Mouse (Mus musculus) layer of hippocampus, adult 2 months (tissue): ENCODE data around the gene Gsdma3. TPM values are rescaled to one million over a fixed set of nuclear protein-coding genes. Genes with fewer than 3 reads are reported as not detected.
"Not testable (repeated sequence)": the region's sequence is repeated elsewhere in the genome, so short reads cannot be mapped to it uniquely, and the experiment has no call there.

Experiments used
- DNase-seq, 2 experiments: peaks; one replicate each; pipeline ENCODE4 v3.0.0; 2022; ENCODE audit warnings: low spot score in 2 of 2
- H3K27ac ChIP-seq: fragments of 200-600 bp; 2 replicates; pipeline ENCODE4 v1.8.1; 2022
- H3K4me3 ChIP-seq: fragments of 200-600 bp; 2 replicates; pipeline ENCODE4 v1.8.1; 2022; ENCODE audit warnings: mild to moderate bottlenecking
- CTCF ChIP-seq: fragments of 200-600 bp; conservative IDR thresholded peaks from 2 replicates; pipeline ENCODE4 v1.8.1; 2022; ENCODE audit warnings: antibody characterized with exemption, mild to moderate bottlenecking, moderate library complexity
- total RNA-seq, 2 experiments: library from RNA; stranded (reverse); gene quantifications; 2 replicates each; pipeline ENCODE4 v1.2.3; 2021

Gene Gsdma3
- total RNA-seq, 2 experiments from 2014 or later = not detected

- no peak for DNase-seq
- Histone ChIP-seq H3K27ac (no peak overlapping the region), H3K4me3 (no peak overlapping the region)
- TF ChIP-seq CTCF = no peak
Observed at GRCm38 (mm10) chr11:98602090-98602690, 24.0 kb upstream of the Gsdma3 start.

- TF ChIP-seq CTCF = no peak
- H3K4me3 ChIP-seq = no peak overlapping the region
- no peak overlapping the region for H3K27ac ChIP-seq
- no peak for DNase-seq
Observed at GRCm38 (mm10) chr11:98603953-98604352, 22.2 kb upstream of the Gsdma3 start.

GRCm38 (mm10) chr11:98604911-98605310, 21.2 kb upstream of the Gsdma3 start:
- not testable (repeated sequence) for DNase-seq, H3K27ac ChIP-seq, H3K4me3 ChIP-seq

GRCm38 (mm10) chr11:98606763-98607162, 19.4 kb upstream of the Gsdma3 start:
- Histone ChIP-seq H3K4me3 (no peak overlapping the region), H3K27ac (no peak overlapping the region)
- peak; percentile 87 for TF ChIP-seq CTCF
- peak; percentile 35 to 52 for DNase-seq

- Histone ChIP-seq H3K27ac (no peak overlapping the region), H3K4me3 (no peak overlapping the region)
- TF ChIP-seq CTCF = no peak
- DNase-seq = no peak
Observed at GRCm38 (mm10) chr11:98620791-98621190, 5.4 kb upstream of the Gsdma3 start.

- DNase-seq, H3K27ac ChIP-seq, H3K4me3 ChIP-seq: not testable (repeated sequence)
Observed at GRCm38 (mm10) chr11:98623981-98624380, 2.2 kb upstream of the Gsdma3 start.

- not testable (repeated sequence) for DNase-seq, H3K4me3 ChIP-seq, H3K27ac ChIP-seq
Observed at GRCm38 (mm10) chr11:98624381-98624780, 1.8 kb upstream of the Gsdma3 start.

GRCm38 (mm10) chr11:98628706-98629105, 2.5 kb downstream of the Gsdma3 start:
- Histone ChIP-seq H3K4me3 (no peak overlapping the region), H3K27ac (no peak overlapping the region)
- no peak for DNase-seq
- no peak for TF ChIP-seq CTCF

- H3K4me3 ChIP-seq = no peak overlapping the region
Observed at GRCm38 (mm10) chr11:98630646-98631045, 4.5 kb downstream of the Gsdma3 start.

GRCm38 (mm10) chr11:98635312-98635970, 9.3 kb downstream of the Gsdma3 start:
- peak in 1 of 2 experiments; percentile 13 for DNase-seq
- peak; percentile 61 for TF ChIP-seq CTCF
- not testable (repeated sequence) for H3K27ac ChIP-seq, H3K4me3 ChIP-seq

More at GRCm38 (mm10) chr11:98630646-98631045, 4.5 kb downstream of the Gsdma3 start:
- no peak for DNase-seq
- no peak for TF ChIP-seq CTCF
- no peak overlapping the region for H3K27ac ChIP-seq

GRCm38 (mm10) chr11:98637501-98637900, 11.3 kb downstream of the Gsdma3 start:
- Histone ChIP-seq H3K27ac (no peak overlapping the region), H3K4me3 (no peak overlapping the region)
- no peak for DNase-seq
- no peak for TF ChIP-seq CTCF

GRCm38 (mm10) chr11:98640091-98640490, 13.9 kb downstream of the Gsdma3 start:
- no peak overlapping the region for H3K4me3 ChIP-seq
- no peak for TF ChIP-seq CTCF
- no peak overlapping the region for H3K27ac ChIP-seq
- DNase-seq = no peak

GRCm38 (mm10) chr11:98644757-98645156, 18.6 kb downstream of the Gsdma3 start:
- no peak overlapping the region for H3K27ac ChIP-seq
- no peak for DNase-seq
- TF ChIP-seq CTCF = no peak
- no peak overlapping the region for H3K4me3 ChIP-seq

- DNase-seq = no peak
- H3K27ac ChIP-seq = no peak overlapping the region
Observed at GRCm38 (mm10) chr11:98645946-98646345, 19.8 kb downstream of the Gsdma3 start.

More at GRCm38 (mm10) chr11:98645946-98646345, 19.8 kb downstream of the Gsdma3 start:
- no peak for TF ChIP-seq CTCF
- no peak overlapping the region for H3K4me3 ChIP-seq
